Mouse (Mus musculus) ovary, adult 18-20 months (tissue): ENCODE results near the gene Cd300lf.

ENCODE experiments used
- DNase-seq: peaks from one replicate; pipeline ENCODE4 v3.0.0; 2022; ENCODE audit warnings: low spot score, mixed read lengths

Gene Cd300lf

DNA sequence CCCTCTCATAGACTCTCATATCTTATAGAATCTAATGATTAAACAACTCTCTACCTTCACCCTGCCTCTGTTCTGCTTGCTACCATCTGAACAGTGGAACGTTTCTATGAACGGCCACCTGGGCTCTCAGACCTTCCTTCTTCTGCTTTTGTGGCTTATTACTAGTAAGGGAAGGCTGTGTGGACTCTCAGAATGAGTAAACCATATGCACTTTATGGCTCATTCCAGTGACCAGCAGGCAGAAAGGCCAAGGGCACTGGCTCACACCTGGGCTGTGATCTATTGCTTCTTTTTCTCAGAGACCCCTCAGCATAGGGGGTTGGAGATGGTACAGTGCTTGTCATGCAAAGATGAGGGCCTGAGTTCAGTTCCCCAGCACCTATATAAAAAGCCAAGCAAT lies 27.2 kb downstream of the Cd300lf start:
- no peak for DNase-seq

- no peak for DNase-seq
Measured at GRCm38 (mm10) chr11:115104769-115105563, 28.8 kb downstream of the Cd300lf start.

- DNase-seq: no peak
Measured at GRCm38 (mm10) chr11:115103470-115104413, 30.1 kb downstream of the Cd300lf start.

GRCm38 (mm10) chr11:115102116-115102515 lies 31.7 kb downstream of the Cd300lf start:
- no peak for DNase-seq

- no peak for DNase-seq
Measured at GRCm38 (mm10) chr11:115101615-115102051, 32.2 kb downstream of the Cd300lf start.

DNA sequence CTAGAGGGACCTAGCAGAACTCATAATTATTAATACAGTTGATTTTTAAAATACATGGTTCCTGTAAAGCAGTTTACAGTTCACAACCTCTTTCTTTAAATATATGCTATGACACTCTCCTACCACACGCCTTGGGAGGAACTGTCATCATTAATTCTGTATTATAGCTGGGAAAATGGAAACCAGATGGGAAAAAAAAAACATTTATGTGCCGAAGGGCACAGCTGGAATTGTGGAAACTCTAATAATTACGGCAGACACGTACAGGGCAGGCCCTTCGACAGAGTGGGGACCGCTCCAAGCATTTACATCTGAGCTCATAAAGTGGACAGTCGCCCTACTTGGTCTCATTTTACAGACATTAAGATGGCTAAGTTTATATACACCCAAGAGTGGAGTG lies 33.1 kb downstream of the Cd300lf start:
- no peak for DNase-seq

DNA sequence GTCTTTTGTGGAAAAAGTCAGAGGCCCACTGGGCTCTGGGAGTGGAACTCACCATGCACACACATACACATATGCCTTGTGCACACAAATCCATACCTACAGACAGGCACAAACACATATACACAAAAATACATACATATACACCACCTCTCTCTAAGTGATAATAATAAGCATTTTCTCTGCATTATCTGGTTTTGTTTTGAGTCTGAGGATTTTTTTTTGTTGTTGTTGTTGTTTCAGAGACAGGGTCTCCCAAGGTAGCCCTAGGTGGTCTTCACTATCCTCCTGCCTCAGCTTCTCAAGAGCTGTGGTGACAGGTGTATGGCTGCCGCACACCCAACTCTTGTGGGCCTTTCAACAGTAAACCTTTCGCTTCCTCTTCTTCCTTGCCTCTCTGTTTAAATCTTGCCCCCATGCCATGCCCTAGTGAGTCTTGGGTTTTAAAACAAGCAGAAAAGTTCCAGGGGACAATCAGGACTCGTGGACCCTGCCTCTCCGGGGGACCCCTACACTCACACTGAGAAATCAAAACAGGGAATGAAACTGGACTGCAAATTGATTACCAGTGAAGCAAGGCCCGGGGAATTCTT lies 33.7 kb downstream of the Cd300lf start:
- no peak for DNase-seq

DNA sequence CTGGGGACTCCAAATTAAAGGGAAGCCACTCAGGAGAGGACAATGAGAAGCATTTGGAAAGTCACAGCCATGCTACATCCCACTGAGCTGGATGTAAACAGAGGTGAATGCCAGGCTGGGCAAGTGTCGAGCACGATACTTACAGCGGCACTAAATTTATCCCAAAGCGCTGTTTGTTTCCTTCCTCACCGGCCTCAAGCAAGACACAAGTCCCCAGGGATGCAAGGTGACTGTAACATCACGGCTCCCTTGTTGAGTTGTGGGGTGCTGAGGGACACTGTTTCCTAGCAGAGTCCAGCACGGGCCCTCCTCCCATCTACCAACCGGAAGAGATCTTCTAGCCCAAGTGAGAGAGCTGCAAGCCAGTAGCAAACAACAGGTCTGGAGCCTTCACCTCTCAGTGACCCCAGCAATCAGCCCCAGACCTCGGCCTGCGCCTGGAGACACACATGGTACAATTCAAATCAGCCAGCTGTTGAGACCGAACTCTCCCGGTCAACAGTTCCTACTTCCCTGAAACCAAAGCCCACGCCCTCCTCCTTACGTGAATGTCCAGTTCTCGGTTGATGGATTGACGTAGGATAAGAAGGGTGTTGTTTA lies 34.5 kb downstream of the Cd300lf start:
- no peak for DNase-seq

DNA sequence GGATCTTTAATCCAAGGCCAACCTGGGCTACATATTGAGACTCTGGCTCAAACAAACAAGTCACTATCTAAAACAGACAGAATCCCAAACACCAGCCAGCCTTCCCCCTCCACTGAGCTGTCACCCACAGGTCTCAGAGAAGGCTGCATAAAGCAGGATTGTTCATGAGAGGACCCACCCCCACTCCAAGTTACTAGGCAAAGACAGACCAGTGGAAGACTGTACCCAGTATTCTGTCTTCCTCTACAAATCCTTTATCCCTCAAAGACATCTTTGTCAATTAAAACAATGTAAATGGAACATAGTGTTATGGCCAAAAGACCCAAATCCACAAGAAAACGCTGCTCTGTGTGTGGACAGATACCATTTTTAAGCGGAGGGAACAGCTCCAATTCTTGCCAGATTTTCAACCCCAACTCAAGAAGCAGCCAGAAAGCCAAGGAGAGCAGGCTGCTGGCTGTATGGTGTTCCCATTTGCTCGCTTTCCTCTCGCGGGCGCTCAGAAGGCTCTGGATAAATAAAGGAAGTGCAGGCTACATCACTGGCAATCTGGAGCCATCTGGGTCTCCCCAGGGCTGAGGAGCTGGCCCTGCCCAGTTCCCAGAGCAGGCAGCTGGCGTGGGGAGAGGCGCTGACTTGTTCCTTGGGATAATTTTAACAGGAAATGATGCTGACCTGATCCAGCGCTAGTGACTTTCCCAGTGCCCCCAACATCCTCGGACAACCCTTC lies 35.4 kb downstream of the Cd300lf start:
- no peak for DNase-seq

DNA sequence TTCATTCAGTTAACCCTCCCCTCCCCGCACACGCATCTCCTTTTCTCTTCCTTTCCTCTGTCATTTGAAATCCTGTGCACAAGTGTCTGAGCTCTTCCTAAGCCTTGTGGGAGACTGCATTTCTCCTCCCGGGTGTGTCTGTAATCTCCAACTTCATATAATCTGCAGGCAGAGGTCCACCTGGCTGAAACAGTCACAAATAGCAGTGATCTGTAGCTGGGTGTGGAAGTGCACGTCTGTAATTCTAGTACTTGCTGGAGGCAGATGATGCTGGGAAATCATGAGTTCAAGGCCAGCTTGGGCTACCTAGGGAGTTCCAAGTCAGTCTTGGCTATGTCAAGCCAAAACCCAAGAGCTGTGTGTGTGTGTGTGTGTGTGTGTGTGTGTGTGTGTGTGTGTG lies 41.7 kb downstream of the Cd300lf start:
- DNase-seq: no peak

GRCm38 (mm10) chr11:115091362-115091901 lies 42.4 kb downstream of the Cd300lf start, which contains the start of gene Rab37:
Gene Rab37 (plus strand): TSS chr11:115091431.
- DNase-seq: no peak

DNA sequence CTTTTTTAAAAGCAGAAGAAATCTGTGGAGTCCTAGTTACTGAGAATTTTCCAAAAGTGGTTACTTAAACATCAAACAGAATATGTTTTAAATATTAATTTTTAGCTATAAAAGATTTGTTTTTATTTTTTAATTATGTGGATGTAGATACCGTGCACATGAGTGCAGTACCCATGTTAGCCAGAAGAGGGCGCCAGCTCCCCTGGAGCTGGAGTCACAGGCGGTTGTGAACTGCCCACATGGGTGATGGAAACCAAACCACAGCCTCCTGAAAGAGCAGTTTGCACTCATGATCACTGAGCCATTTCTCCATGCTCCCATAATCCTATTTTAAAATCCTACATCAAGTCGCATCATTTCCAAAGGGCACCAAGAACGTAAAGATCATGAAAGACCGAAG lies 43.9 kb downstream of the Cd300lf start:
- DNase-seq: no peak

- DNase-seq: no peak
Measured at GRCm38 (mm10) chr11:115086213-115086612, 47.6 kb downstream of the Cd300lf start.

GRCm38 (mm10) chr11:115085064-115085463 lies 48.7 kb downstream of the Cd300lf start:
- no peak for DNase-seq

DNA sequence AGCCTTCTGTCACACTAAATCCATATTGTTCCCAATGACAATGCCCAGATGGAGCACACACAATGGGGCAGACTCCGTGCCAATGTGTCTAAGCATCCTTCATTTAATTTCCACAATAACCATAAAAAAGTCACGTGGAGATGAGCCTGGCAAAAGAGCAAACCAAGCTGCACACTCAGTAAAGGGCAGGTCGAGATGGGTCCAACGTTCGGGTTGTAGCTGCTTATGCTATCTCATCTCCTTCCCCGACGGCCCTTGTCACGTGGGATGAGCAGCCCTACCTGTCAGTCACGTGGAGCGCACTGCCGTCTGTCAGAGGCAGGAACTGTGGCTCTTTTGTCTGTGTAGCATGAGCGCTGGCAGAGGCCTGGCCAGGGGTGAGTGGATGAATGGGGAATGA lies 49.2 kb downstream of the Cd300lf start:
- peak; percentile 9 for DNase-seq

- no peak for DNase-seq
Measured at GRCm38 (mm10) chr11:115083376-115084139, 50.2 kb downstream of the Cd300lf start.

DNA sequence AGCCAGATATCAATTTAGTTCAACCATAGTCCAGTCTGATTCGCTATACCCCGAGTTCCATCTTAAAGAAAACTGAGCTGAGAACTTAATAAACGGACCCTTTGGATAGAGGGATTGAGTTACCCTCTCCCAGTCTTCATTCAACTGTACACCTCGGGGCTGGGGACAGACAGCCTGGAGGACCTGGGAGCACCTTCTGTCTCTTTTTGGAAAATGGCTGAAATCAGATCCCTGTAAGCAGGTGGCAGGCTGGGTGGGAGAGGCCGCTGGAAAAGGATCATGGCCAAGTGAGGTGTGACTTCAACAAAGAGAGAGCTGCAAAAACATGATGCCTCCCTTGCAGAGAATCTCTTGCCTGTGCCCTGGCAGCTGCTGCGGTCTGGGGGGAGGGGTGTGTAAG lies 51.6 kb downstream of the Cd300lf start:
- no peak for DNase-seq

DNA sequence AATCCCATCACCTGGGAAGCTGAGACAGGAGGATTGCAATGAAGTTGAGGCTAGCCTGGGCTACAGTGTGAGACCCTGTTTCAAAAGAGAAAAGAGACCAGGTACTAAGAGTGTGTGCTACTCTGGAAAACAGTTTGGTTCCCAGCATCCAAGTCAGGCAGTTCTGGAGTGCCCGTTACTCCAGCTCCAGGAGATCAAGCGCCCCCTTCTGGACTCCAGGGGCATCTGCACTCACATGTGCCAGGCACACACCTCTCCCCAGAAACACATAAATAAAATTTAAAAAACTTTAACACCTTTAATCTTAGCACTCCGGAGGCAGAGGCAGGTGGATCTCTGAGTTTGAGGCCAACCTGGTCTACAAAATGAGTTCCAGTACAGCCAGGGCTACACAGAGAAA lies 52.4 kb downstream of the Cd300lf start:
- DNase-seq: no peak

GRCm38 (mm10) chr11:115080886-115081285 lies 52.9 kb downstream of the Cd300lf start:
- DNase-seq: no peak

- no peak for DNase-seq
Measured at GRCm38 (mm10) chr11:115078680-115079079, 55.1 kb downstream of the Cd300lf start.
